Mouse (Mus musculus): Measurements from ENCODE around the gene Ankrd33b. TPM values are rescaled to one million over a fixed set of nuclear protein-coding genes. Genes with fewer than 3 reads are reported as not detected.

The Ankrd33b gene
- polyA plus RNA-seq, 1 experiment from 2014 or later: 0.50 TPM

DNA sequence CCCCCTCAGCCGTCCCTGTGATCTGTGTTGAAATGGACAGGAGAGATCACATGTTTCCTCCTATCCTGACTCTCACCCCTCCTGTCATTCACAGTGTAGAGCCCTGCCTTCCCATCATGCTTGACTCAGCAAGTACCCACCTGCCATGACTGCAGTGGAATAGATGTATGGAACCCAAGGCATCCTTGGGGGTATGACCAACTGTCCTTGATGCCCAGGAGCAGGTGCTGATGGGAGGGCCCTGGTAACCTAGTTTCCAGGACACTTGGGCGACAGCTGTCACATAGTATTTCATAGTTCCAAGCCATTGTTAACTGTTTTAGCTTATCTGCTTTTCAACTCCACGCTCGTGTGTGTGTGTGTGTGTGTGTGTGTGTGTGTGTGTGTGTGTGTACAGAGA lies 98.0 kb downstream of the Ankrd33b start:
- Histone ChIP-seq H3K9me3 (no peaks in the 10 kb centered on the region), H3K27ac (no peak overlapping the region), H3K27me3 (no peaks in the 10 kb centered on the region), H3K4me3 (no peak overlapping the region), H3K4me1 (no peaks in the 10 kb centered on the region), H3K4me2 (replicated peaks) (no peak overlapping the region), H3K9ac (no peak overlapping the region), H3K36me3 (peaks cover 25% of the 10 kb centered on the region)
- WGBS: 89% methylated on average over 4 of the region's 4 CpGs
- ATAC-seq (ENCODE audit: low FRiP score, low read depth): no peak

DNA sequence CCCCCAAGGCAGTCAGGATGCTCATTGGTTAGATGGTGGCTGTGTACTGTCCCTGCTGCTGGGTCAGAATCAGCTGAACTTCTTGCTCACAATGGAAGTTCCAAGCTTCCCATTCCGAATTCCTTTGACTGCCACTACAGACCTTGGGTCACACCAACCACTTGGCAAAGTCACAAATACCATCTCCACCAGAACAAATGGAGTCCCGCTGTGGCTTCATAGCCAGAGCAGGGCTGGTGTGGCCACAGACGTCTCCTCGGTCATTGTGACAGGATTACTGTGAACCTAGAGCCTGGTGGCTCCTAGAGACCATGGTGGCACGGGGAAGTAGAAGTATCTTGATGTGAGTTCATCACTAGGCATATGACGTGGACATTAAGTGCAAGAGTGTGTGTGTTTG lies 99.4 kb downstream of the Ankrd33b start:
- no peak overlapping the region for H3K4me2 ChIP-seq (replicated peaks)
- no peak for ATAC-seq (ENCODE audit: low FRiP score, low read depth)
- H3K36me3 ChIP-seq: peaks cover 11% of the 10 kb centered on the region
- H3K4me3 ChIP-seq: no peak overlapping the region
- H3K27ac ChIP-seq: no peak overlapping the region
- no peaks in the 10 kb centered on the region for H3K4me1 ChIP-seq
- no peaks in the 10 kb centered on the region for H3K27me3 ChIP-seq
- no peak overlapping the region for H3K9ac ChIP-seq
- no peaks in the 10 kb centered on the region for H3K9me3 ChIP-seq
- 88% methylated on average over 6 of the region's 6 CpGs for WGBS

DNA sequence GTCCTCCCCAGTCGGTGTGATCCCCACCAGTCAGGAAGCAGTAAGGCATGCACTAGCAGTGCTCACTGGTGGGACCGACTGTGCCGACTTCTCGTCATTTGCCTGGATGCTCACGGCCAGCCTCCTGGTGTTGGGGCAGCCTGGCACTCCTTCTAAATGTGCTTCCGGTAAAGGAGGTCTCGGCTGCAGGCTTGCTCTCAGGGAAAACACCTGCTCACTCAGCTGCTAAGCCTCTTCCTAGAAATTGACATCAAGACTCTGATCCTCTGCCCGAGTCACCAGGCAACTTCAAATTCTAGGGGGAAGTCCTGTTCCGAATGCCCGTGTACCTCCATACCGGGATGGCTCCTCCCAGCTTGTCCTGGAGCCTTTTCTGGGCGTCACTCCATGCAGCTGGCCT lies 101.7 kb downstream of the Ankrd33b start:
- H3K36me3 ChIP-seq: 0 out of 2 replicates have a peak, but pooled peaks cover 4% of the 10 kb centered on the region
- H3K4me2 ChIP-seq (replicated peaks): no peak overlapping the region
- H3K9me3 ChIP-seq: no peaks in the 10 kb centered on the region
- no peak for ATAC-seq (ENCODE audit: low FRiP score, low read depth)
- 85% methylated on average over 12 of the region's 12 CpGs for WGBS
- H3K4me1 ChIP-seq: no peaks in the 10 kb centered on the region
- no peaks in the 10 kb centered on the region for H3K27me3 ChIP-seq
- H3K4me3 ChIP-seq: no peak overlapping the region
- H3K9ac ChIP-seq: no peak overlapping the region
- H3K27ac ChIP-seq: no peak overlapping the region

DNA sequence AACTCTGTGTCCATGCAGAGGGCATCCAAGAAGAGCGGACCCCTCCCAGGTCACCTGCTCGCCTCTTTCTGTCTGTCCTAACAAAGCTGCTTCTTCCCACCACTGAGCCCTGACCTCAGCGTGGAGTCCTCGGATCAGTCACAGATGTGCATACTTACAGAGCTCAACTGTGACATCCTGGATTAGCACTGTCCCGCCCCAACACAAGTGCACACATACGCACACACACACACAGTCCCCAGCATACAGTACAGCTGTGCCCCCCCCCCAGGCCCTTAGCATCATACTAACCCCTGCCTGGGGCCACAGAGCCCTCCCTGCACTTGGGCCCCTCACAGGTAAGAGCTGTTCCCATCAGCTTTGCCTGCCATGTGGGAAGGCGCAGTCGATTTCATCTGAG lies 102.1 kb downstream of the Ankrd33b start:
- 91% methylated on average over 8 of the region's 8 CpGs for WGBS
- Histone ChIP-seq H3K4me3 (no peak overlapping the region), H3K9me3 (no peaks in the 10 kb centered on the region), H3K27me3 (no peaks in the 10 kb centered on the region), H3K36me3 (0 out of 2 replicates have a peak, but pooled peaks cover 2% of the 10 kb centered on the region), H3K9ac (no peak overlapping the region), H3K4me2 (replicated peaks) (no peak overlapping the region), H3K4me1 (no peaks in the 10 kb centered on the region), H3K27ac (no peak overlapping the region)
- no peak for ATAC-seq (ENCODE audit: low FRiP score, low read depth)

DNA sequence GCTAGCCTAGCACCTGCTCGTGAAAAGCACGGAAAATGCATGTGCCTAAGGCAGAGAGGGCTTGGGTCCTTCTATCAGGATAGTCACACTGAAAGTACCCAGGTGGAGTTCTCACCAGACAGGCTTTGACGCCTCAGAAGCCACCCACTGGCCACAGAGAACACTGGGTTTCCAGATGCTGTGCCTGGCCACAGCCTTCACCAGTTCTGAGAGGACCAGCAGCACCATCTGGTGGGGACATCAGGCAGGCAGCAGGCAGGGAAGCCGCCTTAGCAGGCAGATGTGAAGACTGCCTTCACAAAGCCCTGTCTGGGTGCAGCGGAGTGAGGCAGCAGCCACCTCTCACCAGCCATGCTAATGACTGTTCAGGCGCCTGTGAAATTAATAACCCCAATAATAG lies 102.7 kb downstream of the Ankrd33b start:
- peak; percentile 79 for ATAC-seq (ENCODE audit: low FRiP score, low read depth)
- H3K4me1 ChIP-seq: no peaks in the 10 kb centered on the region
- H3K4me2 ChIP-seq (replicated peaks): no peak overlapping the region
- WGBS: 27% methylated on average over 6 of the region's 6 CpGs
- H3K27ac ChIP-seq: no peak overlapping the region
- H3K9me3 ChIP-seq: no peaks in the 10 kb centered on the region
- 0 out of 2 replicates have a peak, but pooled peaks cover 2% of the 10 kb centered on the region for H3K36me3 ChIP-seq
- no peak overlapping the region for H3K4me3 ChIP-seq
- H3K9ac ChIP-seq: no peak overlapping the region
- H3K27me3 ChIP-seq: no peaks in the 10 kb centered on the region

DNA sequence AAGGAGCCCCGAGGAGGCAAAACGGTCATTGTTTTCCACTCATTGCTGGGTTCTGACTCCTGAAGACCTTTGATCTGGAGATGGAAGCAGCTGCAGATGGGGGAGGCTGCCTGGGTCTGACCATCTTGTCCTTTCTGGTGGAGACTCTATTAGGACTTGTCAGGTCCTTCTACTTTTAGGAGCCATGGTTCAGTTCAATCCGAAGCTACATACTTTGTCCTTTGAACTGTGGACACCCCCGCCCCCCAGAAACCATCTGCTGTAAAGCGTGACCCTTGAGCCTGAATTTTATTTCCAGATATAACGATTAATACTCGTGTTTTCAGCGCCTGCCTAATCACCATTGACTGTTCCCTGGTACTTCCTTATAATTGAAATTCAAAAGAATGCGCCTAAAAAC lies 105.2 kb downstream of the Ankrd33b start:
- no peak overlapping the region for H3K9ac ChIP-seq
- no peak overlapping the region for H3K27ac ChIP-seq
- 69% methylated on average over 9 of the region's 9 CpGs for WGBS
- no peak overlapping the region for H3K4me2 ChIP-seq (replicated peaks)
- H3K27me3 ChIP-seq: no peaks in the 10 kb centered on the region
- H3K4me1 ChIP-seq: peaks cover 10% of the 10 kb centered on the region
- no peaks in the 10 kb centered on the region for H3K9me3 ChIP-seq
- H3K36me3 ChIP-seq: 0 out of 2 replicates have a peak, but pooled peaks cover 2% of the 10 kb centered on the region
- no peak for ATAC-seq (ENCODE audit: low FRiP score, low read depth)
- no peak overlapping the region for H3K4me3 ChIP-seq

DNA sequence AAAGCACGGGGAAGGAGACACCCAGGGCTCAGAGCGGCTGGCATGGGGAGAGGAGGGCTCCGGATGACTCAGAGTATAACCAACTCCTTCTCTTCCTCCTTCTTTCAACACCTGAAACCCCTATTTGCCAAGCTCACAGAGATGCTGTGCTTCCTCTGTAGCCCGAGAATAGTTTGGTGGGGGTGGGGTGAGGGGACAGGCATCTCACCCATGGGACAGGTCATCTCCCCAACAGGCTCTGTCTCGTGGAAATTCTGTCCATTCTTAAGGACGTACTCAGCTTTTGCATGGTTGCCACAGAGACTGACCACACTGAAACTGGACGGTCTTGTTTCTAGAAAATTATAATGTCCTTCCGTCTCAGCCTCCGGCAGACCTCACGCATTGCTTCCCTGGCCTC lies 106.4 kb downstream of the Ankrd33b start:
- Histone ChIP-seq H3K4me1 (peaks cover 10% of the 10 kb centered on the region), H3K4me2 (replicated peaks) (no peak overlapping the region), H3K27me3 (no peaks in the 10 kb centered on the region), H3K9me3 (no peaks in the 10 kb centered on the region), H3K36me3 (0 out of 2 replicates have a peak, but pooled peaks cover 2% of the 10 kb centered on the region), H3K27ac (no peak overlapping the region), H3K4me3 (no peak overlapping the region), H3K9ac (no peak overlapping the region)
- ATAC-seq (ENCODE audit: low FRiP score, low read depth): no peak
- WGBS: 89% methylated on average over 10 of the region's 10 CpGs

DNA sequence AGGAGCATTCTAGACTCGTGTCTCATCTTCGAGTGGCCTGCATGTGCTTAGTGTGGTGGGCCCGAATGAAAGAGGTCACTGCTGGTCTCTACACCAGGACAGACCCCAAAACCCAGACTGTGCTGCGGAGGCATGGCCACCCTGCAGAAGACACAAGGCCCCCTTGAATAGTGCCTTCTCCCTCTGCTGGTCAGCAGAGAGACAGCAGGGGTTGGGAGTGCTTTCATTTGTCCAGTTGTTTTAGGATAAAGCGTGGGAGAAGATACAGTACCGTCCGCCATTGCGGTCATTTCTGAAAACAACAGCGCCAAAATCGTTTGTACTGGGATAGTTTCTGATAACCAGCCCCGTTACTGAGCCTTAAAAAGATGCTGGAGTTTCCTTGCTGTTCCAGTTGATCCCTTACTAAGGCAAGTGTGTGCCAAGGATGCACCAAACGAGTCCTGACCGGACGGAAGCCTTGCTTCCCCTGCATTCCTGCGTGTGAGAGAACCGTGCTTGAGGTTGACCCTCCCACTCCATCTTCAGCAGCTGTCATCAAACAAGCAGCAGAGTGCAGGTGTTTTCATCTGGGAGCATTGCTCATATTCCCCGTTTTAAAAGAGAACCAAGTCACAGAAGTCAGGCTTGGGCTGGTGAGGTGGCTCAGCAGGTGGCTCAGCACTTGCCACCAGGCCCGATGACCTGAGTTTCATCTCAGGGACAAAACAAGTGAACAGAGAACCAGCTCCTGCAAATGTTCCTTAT lies 108.7 kb downstream of the Ankrd33b start:
- no peaks in the 10 kb centered on the region for H3K9me3 ChIP-seq
- H3K4me2 ChIP-seq (replicated peaks): no peak overlapping the region
- peaks cover 10% of the 10 kb centered on the region for H3K4me1 ChIP-seq
- no peak overlapping the region for H3K9ac ChIP-seq
- H3K4me3 ChIP-seq: no peak overlapping the region
- no peak overlapping the region for H3K27ac ChIP-seq
- ATAC-seq (ENCODE audit: low FRiP score, low read depth): peak; percentile 20; the same call in 1 of the 2 replicates
- 75% methylated on average over 18 of the region's 18 CpGs for WGBS
- 0 out of 2 replicates have a peak, but pooled peaks cover 2% of the 10 kb centered on the region for H3K36me3 ChIP-seq
- no peaks in the 10 kb centered on the region for H3K27me3 ChIP-seq

DNA sequence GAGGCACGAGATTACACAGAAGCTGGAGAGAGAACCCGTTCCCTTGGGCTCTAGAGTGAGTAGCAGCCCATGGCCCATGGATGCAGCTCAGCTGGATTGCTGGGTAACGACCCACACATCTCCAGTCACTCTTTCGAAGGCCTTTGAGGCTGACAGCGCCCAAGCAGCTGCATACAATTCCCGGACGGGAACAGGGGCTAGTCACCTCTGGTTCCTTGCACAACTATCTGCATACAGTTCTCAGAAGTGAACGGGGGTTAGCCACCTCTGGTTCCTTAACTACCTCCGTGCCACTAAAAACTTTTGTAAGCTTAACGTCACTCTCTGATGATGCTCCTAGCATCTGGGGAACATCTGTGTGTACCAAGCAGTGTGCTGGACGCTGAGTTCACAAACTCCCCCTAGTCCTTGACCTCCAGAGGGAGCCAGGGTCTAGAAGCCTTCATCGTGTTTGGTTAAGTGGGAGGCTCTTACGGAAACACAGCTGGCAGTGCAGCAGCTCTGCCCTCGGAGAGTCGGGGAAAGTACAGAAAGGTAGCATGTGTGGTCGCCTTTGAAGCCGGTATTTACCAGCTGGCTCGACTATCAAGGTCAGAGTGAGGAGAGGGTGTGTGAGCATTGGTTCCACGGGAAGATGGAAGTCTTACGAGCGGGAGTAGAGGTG lies 109.4 kb downstream of the Ankrd33b start:
- Histone ChIP-seq H3K27ac (no peak overlapping the region), H3K9me3 (no peaks in the 10 kb centered on the region), H3K27me3 (no peaks in the 10 kb centered on the region), H3K4me1 (peaks cover 10% of the 10 kb centered on the region), H3K36me3 (0 out of 2 replicates have a peak, but pooled peaks cover 2% of the 10 kb centered on the region), H3K4me2 (replicated peaks) (no peak overlapping the region), H3K4me3 (no peak overlapping the region), H3K9ac (no peak overlapping the region)
- WGBS: 38% methylated on average over 21 of the region's 21 CpGs
- peak; percentile 2; the same call in 1 of the 2 replicates for ATAC-seq (ENCODE audit: low FRiP score, low read depth)

DNA sequence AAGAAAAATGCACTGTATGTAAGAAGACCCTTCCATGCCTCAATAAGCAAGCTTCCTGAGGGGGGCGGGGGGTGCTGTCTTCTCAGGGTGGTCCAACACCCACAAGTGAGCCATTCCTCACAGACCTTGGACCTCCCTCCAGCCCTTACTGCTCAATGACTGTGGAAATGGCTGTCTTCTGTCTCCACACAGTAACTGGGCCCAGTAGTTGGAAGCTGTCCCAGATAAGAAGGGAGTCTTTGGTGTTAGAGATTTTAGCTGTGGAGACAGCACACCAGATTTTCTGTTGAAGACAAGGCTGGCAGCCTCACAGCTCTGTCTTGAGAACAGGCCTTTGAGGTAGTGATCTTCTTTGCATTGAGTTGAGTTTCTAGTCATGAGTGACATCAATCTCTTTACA lies 110.2 kb downstream of the Ankrd33b start:
- H3K4me3 ChIP-seq: no peak overlapping the region
- 91% methylated on average over 1 of the region's 1 CpGs for WGBS
- 0 out of 2 replicates have a peak, but pooled peaks cover 2% of the 10 kb centered on the region for H3K36me3 ChIP-seq
- ATAC-seq (ENCODE audit: low FRiP score, low read depth): no peak
- H3K27ac ChIP-seq: no peak overlapping the region
- H3K4me2 ChIP-seq (replicated peaks): no peak overlapping the region
- H3K4me1 ChIP-seq: peaks cover 10% of the 10 kb centered on the region
- H3K9ac ChIP-seq: no peak overlapping the region
- no peaks in the 10 kb centered on the region for H3K9me3 ChIP-seq
- H3K27me3 ChIP-seq: no peaks in the 10 kb centered on the region

DNA sequence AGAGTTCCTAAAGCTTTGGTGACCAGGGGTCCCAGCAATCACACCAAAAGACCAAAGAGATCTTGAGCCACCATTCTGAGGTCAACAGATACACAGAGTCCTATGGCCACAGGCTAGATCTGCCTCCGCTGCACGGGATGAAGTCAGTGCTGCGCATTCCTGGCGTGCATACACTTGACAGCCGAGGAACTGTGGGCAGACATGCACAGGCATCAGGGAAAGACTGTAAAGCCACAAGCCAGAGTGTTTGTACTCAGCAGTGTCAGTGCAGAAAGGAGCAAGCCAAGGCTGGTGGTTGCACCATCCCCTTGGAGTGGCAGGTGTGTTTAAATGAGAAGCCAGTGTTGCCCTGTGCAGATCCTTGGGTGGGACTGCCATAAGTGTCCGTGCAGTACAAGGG lies 111.8 kb downstream of the Ankrd33b start:
- H3K4me3 ChIP-seq: no peak overlapping the region
- no peaks in the 10 kb centered on the region for H3K9me3 ChIP-seq
- no peak overlapping the region for H3K9ac ChIP-seq
- H3K27ac ChIP-seq: no peak overlapping the region
- 84% methylated on average over 6 of the region's 6 CpGs for WGBS
- H3K4me2 ChIP-seq (replicated peaks): no peak overlapping the region
- H3K36me3 ChIP-seq: no peaks in the 10 kb centered on the region
- no peaks in the 10 kb centered on the region for H3K27me3 ChIP-seq
- ATAC-seq (ENCODE audit: low FRiP score, low read depth): no peak
- H3K4me1 ChIP-seq: peaks cover 15% of the 10 kb centered on the region

DNA sequence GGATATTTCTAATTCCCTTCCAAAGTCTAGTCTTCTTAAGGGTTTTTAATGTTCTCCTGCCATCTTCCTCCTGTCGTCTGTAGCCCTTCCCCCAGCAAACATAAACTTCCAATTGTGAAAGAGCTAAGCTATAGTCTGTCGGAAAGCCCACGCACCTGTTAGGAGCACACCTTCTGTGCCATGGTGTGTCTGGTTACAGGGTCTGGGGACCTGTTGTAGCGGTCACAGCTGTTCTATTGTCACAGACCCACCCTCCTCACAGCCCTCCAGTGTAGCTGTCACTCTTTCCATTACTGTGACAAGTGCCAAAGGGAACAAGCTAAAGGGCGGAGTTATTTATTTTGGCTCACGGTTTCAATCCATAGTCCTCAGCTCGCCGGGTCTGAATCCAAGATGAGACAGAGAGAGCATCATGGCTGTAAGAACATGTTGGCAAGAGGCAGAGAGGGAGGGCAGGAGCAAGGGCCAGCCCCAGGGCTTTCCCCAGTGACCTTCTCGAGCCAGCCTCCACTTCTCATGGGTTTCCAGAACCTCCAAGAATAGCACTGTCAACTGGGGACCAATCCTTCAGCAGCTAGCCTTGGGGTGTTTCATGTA lies 112.5 kb downstream of the Ankrd33b start:
- 90% methylated on average over 9 of the region's 9 CpGs for WGBS
- no peak overlapping the region for H3K27ac ChIP-seq
- H3K9me3 ChIP-seq: no peaks in the 10 kb centered on the region
- H3K4me2 ChIP-seq (replicated peaks): no peak overlapping the region
- ATAC-seq (ENCODE audit: low FRiP score, low read depth): no peak
- peaks cover 22% of the 10 kb centered on the region for H3K4me1 ChIP-seq
- no peak overlapping the region for H3K9ac ChIP-seq
- H3K27me3 ChIP-seq: no peaks in the 10 kb centered on the region
- H3K4me3 ChIP-seq: no peak overlapping the region
- no peaks in the 10 kb centered on the region for H3K36me3 ChIP-seq
